Mouse (Mus musculus) myocyte (in vitro differentiated cells): ENCODE results near the gene Fkbp9. TPM values are rescaled to one million over a fixed set of nuclear protein-coding genes. Genes with fewer than 3 reads are reported as not detected.

ENCODE experiments used
- H3K27me3 ChIP-seq: one replicate; pipeline ENCODE4 v1.6.1; 2011; ENCODE audit not compliant: control insufficient read depth, insufficient read depth, insufficient read length
- H3K36me3 ChIP-seq: one replicate; pipeline ENCODE4 v1.6.1; 2011; ENCODE audit not compliant: control insufficient read depth, insufficient read depth
- H3K4me2 ChIP-seq: one replicate; pipeline ENCODE4 v1.6.1; 2011; ENCODE audit warnings: low read depth, control low read depth
- H3K4me3 ChIP-seq: one replicate; pipeline ENCODE4 v1.5.1; 2011; ENCODE audit warnings: mild to moderate bottlenecking, control low read depth, moderate library complexity
- H3K79me2 ChIP-seq: one replicate; pipeline ENCODE4 v1.6.1; 2011; ENCODE audit not compliant: control insufficient read depth, insufficient read depth
- H3ac ChIP-seq: one replicate; pipeline ENCODE4 v1.6.1; 2011; ENCODE audit not compliant: control insufficient read depth, insufficient read length
- CEBPB ChIP-seq: IDR thresholded peaks from 2 replicates; pipeline ENCODE4 v1.6.1; 2011; ENCODE audit warnings: mild to moderate bottlenecking, moderate library complexity; ENCODE audit not compliant: poor library complexity, insufficient read depth, severe bottlenecking
- E2F4 ChIP-seq: IDR thresholded peaks from one replicate; pipeline ENCODE4 v1.6.1; 2011; ENCODE audit warnings: mild to moderate bottlenecking, control low read depth, moderate library complexity; ENCODE audit not compliant: insufficient read depth
- MAX ChIP-seq: IDR thresholded peaks from one replicate; pipeline ENCODE4 v1.6.1; 2011; ENCODE audit warnings: low read depth, mild to moderate bottlenecking, control low read depth
- MYOD1 ChIP-seq, 3 experiments: IDR thresholded peaks; one replicate each; pipeline ENCODE4 v1.6.1; 2011; ENCODE audit warnings: control low read depth in 2 of 3, low read depth in 2 of 3, mild to moderate bottlenecking in 2 of 3, moderate library complexity in 1 of 3; ENCODE audit not compliant: insufficient read length in 2 of 3, control insufficient read depth in 1 of 3
- MYOG ChIP-seq, 3 experiments: IDR thresholded peaks; one replicate each; pipeline ENCODE4 v1.6.1; 2011; ENCODE audit warnings: control low read depth in 2 of 3, low read depth in 2 of 3, mild to moderate bottlenecking in 2 of 3; ENCODE audit not compliant: insufficient read length in 2 of 3, control insufficient read depth in 1 of 3, insufficient read depth in 1 of 3
- POLR2A ChIP-seq: IDR thresholded peaks from one replicate; pipeline ENCODE4 v1.6.1; 2011; ENCODE audit warnings: low read depth, mild to moderate bottlenecking, control low read depth, moderate library complexity; ENCODE audit not compliant: insufficient read length
- POLR2AphosphoS2 ChIP-seq: IDR thresholded peaks from one replicate; pipeline ENCODE4 v1.6.1; 2011; ENCODE audit warnings: low read depth, control low read depth; ENCODE audit not compliant: insufficient read length
- REST ChIP-seq: IDR thresholded peaks from one replicate; pipeline ENCODE4 v1.6.1; 2011; ENCODE audit warnings: mild to moderate bottlenecking, control low read depth, moderate library complexity; ENCODE audit not compliant: insufficient read depth, insufficient read length
- SRF ChIP-seq: IDR thresholded peaks from one replicate; pipeline ENCODE4 v1.6.1; 2011; ENCODE audit warnings: low read depth; ENCODE audit not compliant: control insufficient read depth, insufficient read length
- TCF12 ChIP-seq: IDR thresholded peaks from one replicate; pipeline ENCODE4 v1.6.1; 2011; ENCODE audit warnings: mild to moderate bottlenecking, control low read depth; ENCODE audit not compliant: poor library complexity, insufficient read depth, severe bottlenecking
- TCF3 ChIP-seq: IDR thresholded peaks from one replicate; pipeline ENCODE4 v1.6.1; 2011; ENCODE audit warnings: low read depth, control low read depth; ENCODE audit not compliant: insufficient read length
- USF1 ChIP-seq: IDR thresholded peaks from one replicate; pipeline ENCODE4 v1.6.1; 2011; ENCODE audit warnings: low read depth, mild to moderate bottlenecking, control low read depth, moderate library complexity
- polyA plus RNA-seq: library from polyadenylated mRNA; unstranded; fragments of >200 nt; fragmentation: generic; extraction: Trizol; gene quantifications from one replicate; pipeline ENCODE4 v1.2.1, GENCODE M21; 2012; ENCODE audit warnings: missing spikeins

Gene Fkbp9
- polyA plus RNA-seq, 1 experiment = 91.6 TPM

DNA sequence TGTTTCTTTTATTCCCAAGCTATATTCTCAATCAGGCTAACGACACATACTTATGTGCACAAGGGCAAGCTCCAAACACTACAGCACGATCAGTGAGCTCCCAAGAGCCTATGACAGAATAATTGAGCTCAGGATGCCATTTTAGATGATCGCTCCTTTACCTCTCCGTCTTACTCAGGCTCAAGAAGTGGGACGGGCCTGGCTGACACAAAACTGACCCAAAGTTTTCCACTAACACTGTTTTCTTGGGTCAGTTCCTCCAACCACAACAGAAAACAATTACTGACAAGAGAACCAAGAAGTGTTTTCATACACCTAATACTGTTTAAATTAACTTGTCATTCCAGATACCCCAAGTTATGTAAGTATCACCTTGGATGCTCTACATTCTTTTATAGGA, 37.0 kb upstream of the Fkbp9 start:
- no peaks in the 10 kb centered on the region for H3K36me3 ChIP-seq
- TF ChIP-seq E2F4 = no peak
- no peak for TF ChIP-seq REST
- TF ChIP-seq POLR2A = no peak
- no peak for TF ChIP-seq MYOG (IDR thresholded peaks at IDR 0.05; ENCODE audit: control insufficient read depth in 1 of 3, insufficient read depth in 1 of 3, insufficient read length in 2 of 3, low read depth in 2 of 3)
- no peak for TF ChIP-seq MAX
- peaks cover 71% of the 10 kb centered on the region for H3K79me2 ChIP-seq
- peak overlapping the region; percentile 56 for H3K4me3 ChIP-seq
- H3ac ChIP-seq = no peak overlapping the region
- no peaks in the 10 kb centered on the region for H3K27me3 ChIP-seq
- peak overlapping the region; percentile 70 for H3K4me2 ChIP-seq

GRCm38 (mm10) chr6:56796232-56796631, 35.6 kb upstream of the Fkbp9 start:
- no peaks in the 10 kb centered on the region for H3K27me3 ChIP-seq
- no peaks in the 10 kb centered on the region for H3K36me3 ChIP-seq
- TF ChIP-seq E2F4 = no peak

GRCm38 (mm10) chr6:56796668-56797141, 35.2 kb upstream of the Fkbp9 start:
- TF ChIP-seq TCF3 (no peak), USF1 (peak; percentile 94)
- Histone ChIP-seq H3K36me3 (no peaks in the 10 kb centered on the region), H3K4me3 (peak overlapping the region; percentile 56), H3ac (peak overlapping the region; percentile 82), H3K27me3 (no peaks in the 10 kb centered on the region), H3K4me2 (peak overlapping the region; percentile 70), H3K79me2 (peaks cover 53% of the 10 kb centered on the region)

More at GRCm38 (mm10) chr6:56796232-56796631, 35.6 kb upstream of the Fkbp9 start:
- Histone ChIP-seq H3ac (peak overlapping the region; percentile 82), H3K4me3 (peak overlapping the region; percentile 56), H3K79me2 (peaks cover 57% of the 10 kb centered on the region), H3K4me2 (peak overlapping the region; percentile 70)

- Histone ChIP-seq H3K27me3 (no peaks in the 10 kb centered on the region), H3ac (peak within 1 kb of the TSS; percentile 82), H3K4me2 (peak within 1 kb of the TSS; percentile 81), H3K36me3 (no peaks in the 10 kb centered on the region), H3K4me3 (peak within 1 kb of the TSS; percentile 56), H3K79me2 (peaks cover 44% of the 10 kb centered on the region)
- TF ChIP-seq POLR2A = peak; percentile 42
- TF ChIP-seq TCF12 = no peak
- TF ChIP-seq MAX = no peak
- TF ChIP-seq REST = no peak
- TF ChIP-seq POLR2AphosphoS2 = peak; percentile 75
- TF ChIP-seq SRF = no peak
- TF ChIP-seq E2F4 = no peak
- no peak for TF ChIP-seq CEBPB
- TF ChIP-seq MYOD1 (IDR thresholded peaks at IDR 0.05; ENCODE audit: control insufficient read depth in 1 of 3, insufficient read length in 2 of 3, low read depth in 2 of 3) = peak in 1 of 3 experiments; percentile 27
- TF ChIP-seq USF1 = no peak
- TF ChIP-seq TCF3 = no peak
- no peak for TF ChIP-seq MYOG (IDR thresholded peaks at IDR 0.05; ENCODE audit: control insufficient read depth in 1 of 3, insufficient read depth in 1 of 3, insufficient read length in 2 of 3, low read depth in 2 of 3)
Observed at GRCm38 (mm10) chr6:56797311-56798151, 34.3 kb upstream of the Fkbp9 start, which contains the start of gene Kbtbd2. TSS of gene Kbtbd2 (minus strand) at chr6:56797813.

DNA sequence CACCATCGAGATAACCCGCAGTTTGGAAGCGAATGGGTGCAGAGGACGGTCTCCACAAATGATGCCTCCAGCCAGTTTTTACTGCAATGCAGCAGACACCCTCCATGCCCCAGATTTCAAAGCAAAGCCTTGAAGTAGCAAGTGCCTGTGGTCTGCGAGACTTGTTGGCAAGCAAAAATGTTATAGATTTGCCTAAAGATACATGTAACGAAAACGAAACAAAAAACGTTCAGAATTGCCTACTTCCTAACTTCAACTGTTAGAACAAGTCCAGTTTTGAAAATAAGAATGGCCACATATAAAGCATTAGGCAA, 33.8 kb upstream of the Fkbp9 start:
- no peaks in the 10 kb centered on the region for H3K27me3 ChIP-seq
- H3K4me3 ChIP-seq = peak overlapping the region; percentile 56
- peak overlapping the region; percentile 82 for H3ac ChIP-seq
- H3K79me2 ChIP-seq = peaks cover 39% of the 10 kb centered on the region
- peak overlapping the region; percentile 81 for H3K4me2 ChIP-seq
- TF ChIP-seq POLR2A (no peak), POLR2AphosphoS2 (no peak), MAX (no peak), TCF12 (no peak), E2F4 (no peak), MYOD1 (IDR thresholded peaks at IDR 0.05; ENCODE audit: control insufficient read depth in 1 of 3, insufficient read length in 2 of 3, low read depth in 2 of 3) (no peak), CEBPB (no peak), TCF3 (no peak), REST (no peak), MYOG (IDR thresholded peaks at IDR 0.05; ENCODE audit: control insufficient read depth in 1 of 3, insufficient read depth in 1 of 3, insufficient read length in 2 of 3, low read depth in 2 of 3) (no peak), SRF (no peak), USF1 (no peak)
- no peaks in the 10 kb centered on the region for H3K36me3 ChIP-seq
